Mouse (Mus musculus): ENCODE data around the gene Pcyt2. TPM values are rescaled to one million over a fixed set of nuclear protein-coding genes. Genes with fewer than 3 reads are reported as not detected.
"Not testable (repeated sequence)": the region's sequence is repeated elsewhere in the genome, so short reads cannot be mapped to it uniquely, and the experiment has no call there.

Pcyt2 gene
- polyA plus RNA-seq, 1 experiment from 2014 or later: 143 TPM

DNA sequence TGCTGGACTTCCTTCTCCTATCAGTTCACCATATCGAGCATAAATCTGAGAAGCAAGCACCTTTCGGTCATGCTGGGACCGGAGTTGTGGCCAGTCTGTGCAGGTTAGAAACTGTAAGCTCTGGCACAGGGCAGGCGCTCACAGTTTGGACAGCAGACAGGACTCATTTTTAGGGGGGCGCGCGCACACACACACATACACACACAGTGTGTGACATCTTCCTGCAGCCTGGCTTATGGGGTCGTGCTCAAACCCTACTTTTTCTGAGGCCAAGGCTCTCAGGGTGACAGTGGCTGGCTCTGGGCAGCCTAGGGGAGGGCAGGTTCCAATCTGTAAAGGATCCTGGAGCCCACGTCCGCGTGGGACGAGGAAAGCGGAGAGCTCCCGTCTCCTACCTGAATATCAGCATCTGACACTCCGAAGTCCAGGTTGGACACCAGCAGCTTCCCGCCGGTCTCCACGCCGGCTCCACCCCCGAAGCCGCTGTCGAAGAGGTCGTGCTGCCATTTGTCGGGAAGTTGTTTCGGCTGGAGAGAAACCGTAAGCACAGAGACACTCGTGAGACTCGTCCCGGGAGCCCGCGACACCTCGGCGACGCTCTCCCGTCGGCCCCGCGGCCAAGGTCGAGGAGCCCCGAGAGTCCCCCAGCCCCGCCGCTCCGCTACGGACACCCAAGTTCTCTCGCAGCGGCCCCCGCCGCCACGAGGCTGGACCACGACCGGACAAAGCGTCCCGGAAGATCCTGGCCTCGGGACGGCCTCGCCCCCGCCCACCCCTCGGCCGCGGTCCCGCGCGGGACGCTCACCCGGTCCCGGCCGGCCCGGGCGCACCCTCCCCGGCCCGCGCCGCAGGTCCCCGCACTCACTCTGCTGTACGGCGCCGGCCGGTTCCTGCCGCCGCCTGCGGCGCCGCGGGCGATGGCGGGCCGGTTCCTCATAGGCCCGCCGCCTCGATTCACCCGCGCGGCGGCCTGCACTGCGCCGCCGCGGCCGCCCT, 20.2 kb downstream of the Pcyt2 start:
- Histone ChIP-seq H3K4me3 (replicated peaks) (peak overlapping the region; percentile 100), H3K9ac (replicated peaks) (peak overlapping the region; percentile 99), H3K4me2 (peak overlapping the region; percentile 98), H3K27me3 (no peaks in the 10 kb centered on the region), H3K4me1 (replicated peaks) (peaks cover 24% of the 10 kb centered on the region), H3K27ac (peak overlapping the region; percentile 89), H3K9me3 (no peaks in the 10 kb centered on the region), H3K36me3 (peaks cover 73% of the 10 kb centered on the region)
- ATAC-seq (ENCODE audit: insufficient number of reproducible peaks, insufficient read depth, low FRiP score, low TSS enrichment, low read depth): peak; percentile 57
- WGBS: 4% methylated on average over 96 of the region's 99 CpGs

DNA sequence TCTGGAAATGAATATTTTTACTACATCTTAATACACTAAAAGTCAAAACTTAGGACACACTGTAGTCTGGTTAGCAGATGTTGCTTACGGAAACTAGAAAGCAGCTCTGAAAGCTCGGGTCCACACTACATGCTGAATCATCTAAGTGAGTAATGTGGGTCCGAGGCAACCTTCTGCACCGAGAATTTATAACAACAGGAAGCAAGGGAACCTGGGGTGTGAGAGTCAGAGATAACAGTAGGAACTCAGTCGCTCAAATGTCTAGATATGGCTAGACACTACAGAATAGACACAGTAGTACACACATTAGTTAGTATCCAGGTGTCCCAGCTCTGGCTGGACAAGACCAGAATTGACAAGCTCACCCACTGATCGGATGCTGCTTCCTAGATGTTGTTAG, 29.2 kb downstream of the Pcyt2 start:
- H3K27ac ChIP-seq: no peak overlapping the region
- H3K4me1 ChIP-seq (replicated peaks): no peaks in the 10 kb centered on the region
- peaks cover 97% of the 10 kb centered on the region for H3K36me3 ChIP-seq
- ATAC-seq (ENCODE audit: insufficient number of reproducible peaks, insufficient read depth, low FRiP score, low TSS enrichment, low read depth): no peak
- H3K9me3 ChIP-seq: peaks cover 5% of the 10 kb centered on the region; the same call in 1 of the 2 replicates
- no peaks in the 10 kb centered on the region for H3K27me3 ChIP-seq
- no peak overlapping the region for H3K4me2 ChIP-seq
- WGBS: 96% methylated on average over 6 of the region's 6 CpGs
- no peak overlapping the region for H3K4me3 ChIP-seq (replicated peaks)
- no peak overlapping the region for H3K9ac ChIP-seq (replicated peaks)

DNA sequence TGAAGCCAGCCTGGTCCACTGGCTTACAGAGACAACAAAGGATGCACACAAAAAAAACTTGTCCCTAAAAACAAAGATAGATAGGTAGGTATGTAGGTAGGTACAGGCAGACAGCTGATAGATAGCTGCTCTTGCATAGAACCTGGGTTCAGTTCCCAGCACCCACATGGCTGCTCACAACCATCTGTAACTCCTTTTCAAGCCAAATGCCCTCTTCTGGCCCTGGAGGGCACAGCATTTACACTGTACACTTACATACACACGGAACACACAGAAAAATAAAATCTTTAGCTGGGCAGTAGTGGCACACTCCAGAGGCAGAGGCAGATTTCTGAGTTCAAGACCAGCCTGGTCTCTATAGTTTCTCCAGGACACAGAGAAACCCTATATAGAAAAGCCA, 33.8 kb downstream of the Pcyt2 start:
- H3K4me2 ChIP-seq: no peak overlapping the region
- H3K27me3 ChIP-seq: no peaks in the 10 kb centered on the region
- H3K27ac ChIP-seq: no peak overlapping the region
- ATAC-seq (ENCODE audit: insufficient number of reproducible peaks, insufficient read depth, low FRiP score, low TSS enrichment, low read depth): no peak
- H3K4me1 ChIP-seq (replicated peaks): peaks cover 24% of the 10 kb centered on the region
- no peak overlapping the region for H3K9ac ChIP-seq (replicated peaks)
- H3K36me3 ChIP-seq: peaks cover 70% of the 10 kb centered on the region
- H3K4me3 ChIP-seq (replicated peaks): no peak overlapping the region
- 89% methylated on average over 1 of the region's 1 CpGs for WGBS
- peaks cover 5% of the 10 kb centered on the region; the same call in 1 of the 2 replicates for H3K9me3 ChIP-seq

- not testable (repeated sequence) for H3K9me3 ChIP-seq; ATAC-seq (ENCODE audit: insufficient number of reproducible peaks, insufficient read depth, low FRiP score, low TSS enrichment, low read depth); H3K27ac ChIP-seq; H3K4me3 ChIP-seq (replicated peaks); H3K27me3 ChIP-seq; H3K9ac ChIP-seq (replicated peaks); H3K4me2 ChIP-seq
- Histone ChIP-seq H3K36me3 (peaks cover 70% of the 10 kb centered on the region), H3K4me1 (replicated peaks) (peaks cover 24% of the 10 kb centered on the region)
- 94% methylated on average over 2 of the region's 2 CpGs for WGBS
Measured at GRCm38 (mm10) chr11:120582982-120583293, 34.8 kb downstream of the Pcyt2 start.

DNA sequence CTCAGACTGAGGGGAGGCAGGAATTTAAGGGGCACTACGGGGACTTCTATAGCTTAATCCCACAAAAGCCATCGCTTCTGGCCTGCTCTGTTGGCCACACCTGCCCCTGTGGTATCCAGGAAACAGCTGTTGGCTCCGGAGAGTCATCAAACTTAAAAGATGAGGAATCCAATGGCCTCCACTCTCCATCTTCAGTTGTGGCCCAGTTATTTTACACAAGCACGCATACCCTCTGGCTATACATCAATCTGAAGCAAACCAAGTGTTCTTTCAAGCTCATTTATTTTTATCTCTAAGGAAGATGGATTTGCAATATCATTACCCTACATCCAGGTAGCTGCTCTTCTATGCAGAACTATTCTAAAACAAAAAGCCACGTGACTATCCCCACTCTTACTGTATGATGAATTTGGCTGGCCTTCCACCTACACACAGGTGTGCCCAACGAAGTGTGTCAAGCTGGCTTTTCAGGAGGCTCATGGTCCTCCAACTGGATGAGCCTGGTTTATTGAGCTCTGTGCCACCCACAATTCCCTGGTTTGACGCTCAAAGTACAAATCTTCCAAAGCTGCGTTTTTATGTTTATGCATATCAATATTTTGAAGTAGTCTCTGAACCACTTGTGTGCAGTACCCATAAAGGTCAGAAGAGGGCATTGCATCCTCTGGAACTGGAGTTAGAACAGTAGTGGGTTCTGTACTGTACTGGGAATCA, 35.3 kb downstream of the Pcyt2 start:
- peaks cover 5% of the 10 kb centered on the region; the same call in 1 of the 2 replicates for H3K9me3 ChIP-seq
- peaks cover 70% of the 10 kb centered on the region for H3K36me3 ChIP-seq
- WGBS: 72% methylated on average over 8 of the region's 8 CpGs
- peak overlapping the region; percentile 92 for H3K27ac ChIP-seq
- peaks cover 24% of the 10 kb centered on the region for H3K4me1 ChIP-seq (replicated peaks)
- no peak for ATAC-seq (ENCODE audit: insufficient number of reproducible peaks, insufficient read depth, low FRiP score, low TSS enrichment, low read depth)
- peak overlapping the region; percentile 95 for H3K9ac ChIP-seq (replicated peaks)
- peak overlapping the region; percentile 95 for H3K4me2 ChIP-seq
- no peaks in the 10 kb centered on the region for H3K27me3 ChIP-seq
- H3K4me3 ChIP-seq (replicated peaks): peak overlapping the region; percentile 90

GRCm38 (mm10) chr11:120581490-120582267, 36.1 kb downstream of the Pcyt2 start, which contains the start of gene Arhgdia:
TSS of gene Arhgdia (minus strand) at chr11:120581624.
- peak within 1 kb of the TSS; percentile 90 for H3K4me3 ChIP-seq (replicated peaks)
- peak within 1 kb of the TSS; percentile 92 for H3K27ac ChIP-seq
- 0 out of 2 replicates have a peak, but pooled peaks have one; percentile 10 for ATAC-seq (ENCODE audit: insufficient number of reproducible peaks, insufficient read depth, low FRiP score, low TSS enrichment, low read depth)
- H3K36me3 ChIP-seq: peaks cover 68% of the 10 kb centered on the region
- peak within 1 kb of the TSS; percentile 95 for H3K4me2 ChIP-seq
- H3K9ac ChIP-seq (replicated peaks): peak within 1 kb of the TSS; percentile 95
- no peaks in the 10 kb centered on the region for H3K27me3 ChIP-seq
- peaks cover 5% of the 10 kb centered on the region; the same call in 1 of the 2 replicates for H3K9me3 ChIP-seq
- WGBS: 6% methylated on average over 64 of the region's 75 CpGs
- peaks cover 24% of the 10 kb centered on the region for H3K4me1 ChIP-seq (replicated peaks)

- peak overlapping the region; percentile 90 for H3K4me3 ChIP-seq (replicated peaks)
- peak overlapping the region; percentile 95 for H3K4me2 ChIP-seq
- peaks cover 61% of the 10 kb centered on the region for H3K36me3 ChIP-seq
- peaks cover 5% of the 10 kb centered on the region; the same call in 1 of the 2 replicates for H3K9me3 ChIP-seq
- H3K27me3 ChIP-seq: no peaks in the 10 kb centered on the region
- peak overlapping the region; percentile 95 for H3K9ac ChIP-seq (replicated peaks)
- ATAC-seq (ENCODE audit: insufficient number of reproducible peaks, insufficient read depth, low FRiP score, low TSS enrichment, low read depth): no peak
- under 1% methylated on average over 44 of the region's 44 CpGs for WGBS
- H3K4me1 ChIP-seq (replicated peaks): peaks cover 24% of the 10 kb centered on the region
- H3K27ac ChIP-seq: peak overlapping the region; percentile 92
Measured at GRCm38 (mm10) chr11:120580871-120581331, 36.8 kb downstream of the Pcyt2 start.

GRCm38 (mm10) chr11:120580190-120580589, 37.5 kb downstream of the Pcyt2 start:
- no peak for ATAC-seq (ENCODE audit: insufficient number of reproducible peaks, insufficient read depth, low FRiP score, low TSS enrichment, low read depth)
- Histone ChIP-seq H3K4me2 (peak overlapping the region; percentile 95), H3K27me3 (no peaks in the 10 kb centered on the region), H3K4me3 (replicated peaks) (peak overlapping the region; percentile 90), H3K27ac (peak overlapping the region; percentile 92), H3K4me1 (replicated peaks) (peaks cover 24% of the 10 kb centered on the region), H3K9ac (replicated peaks) (peak overlapping the region; percentile 95), H3K9me3 (peaks cover 5% of the 10 kb centered on the region; the same call in 1 of the 2 replicates), H3K36me3 (peaks cover 53% of the 10 kb centered on the region)
- 61% methylated on average over 7 of the region's 7 CpGs for WGBS

DNA sequence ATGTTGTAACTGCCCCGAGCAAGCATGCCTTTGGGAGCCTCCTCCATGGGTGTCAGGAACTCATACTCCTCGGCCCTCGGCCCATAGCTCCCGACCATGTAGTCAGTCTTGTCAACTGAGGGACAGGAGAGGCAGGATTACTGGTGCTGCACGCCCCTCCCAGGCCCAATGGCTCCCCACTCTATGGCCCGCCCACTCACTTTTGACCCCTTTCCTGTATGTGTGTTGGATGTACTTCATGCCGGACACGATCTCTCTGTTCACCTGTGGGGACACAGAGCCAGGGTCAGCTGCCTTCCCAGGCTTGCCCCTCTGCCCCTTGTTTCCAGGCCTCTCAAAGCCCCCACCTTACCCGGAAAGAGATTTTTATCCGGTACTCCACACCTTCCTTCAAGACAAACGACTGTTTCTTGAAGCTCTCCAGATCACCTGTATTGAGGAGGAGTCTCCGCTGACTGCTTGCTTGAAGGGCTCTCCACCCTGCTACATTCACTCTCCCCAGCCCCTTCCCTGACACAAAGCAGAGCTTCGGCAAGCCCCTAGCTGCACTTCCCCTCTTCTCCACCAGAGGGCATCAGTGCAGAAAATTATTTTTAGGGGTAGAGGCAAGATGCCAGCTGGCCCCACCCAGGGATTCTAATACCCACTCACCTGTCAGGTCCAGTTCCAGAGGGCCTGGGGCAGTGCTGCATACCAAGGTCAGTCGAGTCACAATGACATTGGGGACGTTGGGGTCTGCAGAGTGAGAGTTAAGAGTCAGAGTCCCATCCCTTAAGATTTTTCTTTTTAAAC, 38.2 kb downstream of the Pcyt2 start:
- Histone ChIP-seq H3K4me1 (replicated peaks) (peaks cover 27% of the 10 kb centered on the region), H3K27ac (peak overlapping the region; percentile 92; the same call in 1 of the 2 replicates), H3K4me2 (peak overlapping the region; percentile 95), H3K9me3 (peaks cover 5% of the 10 kb centered on the region; the same call in 1 of the 2 replicates), H3K36me3 (peaks cover 48% of the 10 kb centered on the region), H3K9ac (replicated peaks) (peak overlapping the region; percentile 95), H3K27me3 (no peaks in the 10 kb centered on the region), H3K4me3 (replicated peaks) (peak overlapping the region; percentile 90)
- no peak for ATAC-seq (ENCODE audit: insufficient number of reproducible peaks, insufficient read depth, low FRiP score, low TSS enrichment, low read depth)
- 59% methylated on average over 15 of the region's 15 CpGs for WGBS
